Mouse (Mus musculus) neural tube, embryonic 12.5 days (tissue): ENCODE results near the gene Rasgrp4. TPM values are rescaled to one million over a fixed set of nuclear protein-coding genes. Genes with fewer than 3 reads are reported as not detected.
"Not testable (repeated sequence)": the region's sequence is repeated elsewhere in the genome, so short reads cannot be mapped to it uniquely, and the experiment has no call there.

Experiments used
- ATAC-seq: fragments of 200-750 bp; cut with Nextera tagmentation; 2 replicates; pipeline ENCODE4 v1.8.0; 2017; ENCODE audit warnings: low read depth, mild to moderate bottlenecking, moderate TSS enrichment, moderate library complexity; ENCODE audit not compliant: low FRiP score
- H3K27ac ChIP-seq: fragments of 300-500 bp; sonication (generic); 2 replicates; pipeline ENCODE4 v1.5.1; 2016
- H3K27me3 ChIP-seq: fragments of 300-500 bp; sonication (generic); replicated peaks from 2 replicates; pipeline ENCODE4 v1.6.1; 2016; ENCODE audit warnings: mild to moderate bottlenecking
- H3K36me3 ChIP-seq: fragments of 300-500 bp; sonication (generic); 2 replicates; pipeline ENCODE4 v1.6.1; 2016; ENCODE audit warnings: mild to moderate bottlenecking
- H3K4me1 ChIP-seq: fragments of 300-500 bp; sonication (generic); 2 replicates; pipeline ENCODE4 v1.6.1; 2016
- H3K4me2 ChIP-seq: fragments of 300-500 bp; sonication (generic); replicated peaks from 2 replicates; pipeline ENCODE4 v1.6.1; 2016; ENCODE audit warnings: mild to moderate bottlenecking
- H3K4me3 ChIP-seq: fragments of 300-500 bp; sonication (generic); 2 replicates; pipeline ENCODE4 v1.5.1; 2016
- H3K9ac ChIP-seq: fragments of 300-500 bp; sonication (generic); 2 replicates; pipeline ENCODE4 v1.6.1; 2016; ENCODE audit warnings: mild to moderate bottlenecking
- H3K9me3 ChIP-seq: fragments of 300-500 bp; sonication (generic); 2 replicates; pipeline ENCODE4 v1.6.1; 2016; ENCODE audit warnings: mild to moderate bottlenecking
- WGBS: fragments of 180-500 bp; shearing (Covaris S2); methylation state at CpG from one replicate; pipeline ENCODE4 v1.1.7; 2016; 5-methylcytosine and 5-hydroxymethylcytosine counted together
- polyA plus RNA-seq: library from polyadenylated mRNA; unstranded; fragments of >200 nt; fragmentation: Nextera tagmentation; extraction: Ambion mirVana; gene quantifications from 2 replicates; pipeline ENCODE4 v1.2.1, GENCODE M21; 2016

The Rasgrp4 gene
- polyA plus RNA-seq, 1 experiment from 2014 or later: 0.77 TPM

GRCm38 (mm10) chr7:29170066-29170754, 35.6 kb downstream of the Rasgrp4 start, which contains the start of the genes Ggn and Spred3:
Gene Ggn (plus strand): TSS chr7:29170210.
Gene Spred3 (minus strand): TSS chr7:29170411.
- peaks cover 47% of the 10 kb centered on the region for H3K4me1 ChIP-seq
- H3K9me3 ChIP-seq: no peaks in the 10 kb centered on the region
- peaks cover 26% of the 10 kb centered on the region for H3K36me3 ChIP-seq
- H3K9ac ChIP-seq: peak within 1 kb of the TSS; percentile 68
- H3K4me2 ChIP-seq: peak within 1 kb of the TSS; percentile 68
- H3K4me3 ChIP-seq: peak within 1 kb of the TSS; percentile 66
- H3K27ac ChIP-seq: peak within 1 kb of the TSS; percentile 47
- peak; percentile 51 for ATAC-seq
- under 1% methylated on average over 30 of the region's 30 CpGs for WGBS
- peaks cover 49% of the 10 kb centered on the region for H3K27me3 ChIP-seq

- ATAC-seq: no peak
- peaks cover 49% of the 10 kb centered on the region for H3K27me3 ChIP-seq
- H3K36me3 ChIP-seq: peaks cover 31% of the 10 kb centered on the region
- peak overlapping the region; percentile 68 for H3K4me2 ChIP-seq
- peaks cover 47% of the 10 kb centered on the region for H3K4me1 ChIP-seq
- peak overlapping the region; percentile 43 for H3K9ac ChIP-seq
- H3K9me3 ChIP-seq: no peaks in the 10 kb centered on the region
- WGBS: 2% methylated on average over 43 of the region's 43 CpGs
- H3K27ac ChIP-seq: no peak overlapping the region
- H3K4me3 ChIP-seq: peak overlapping the region; percentile 66
These were observed 36.3 kb downstream of the Rasgrp4 start for GRCm38 (mm10) chr7:29170755-29171561.

- H3K9ac ChIP-seq: peak overlapping the region; percentile 43
- H3K4me3 ChIP-seq: peak overlapping the region; percentile 20
- WGBS: 7% methylated on average over 34 of the region's 34 CpGs
- no peak for ATAC-seq
- peaks cover 49% of the 10 kb centered on the region for H3K27me3 ChIP-seq
- no peak overlapping the region for H3K27ac ChIP-seq
- H3K36me3 ChIP-seq: peaks cover 38% of the 10 kb centered on the region
- H3K9me3 ChIP-seq: no peaks in the 10 kb centered on the region
- peaks cover 47% of the 10 kb centered on the region for H3K4me1 ChIP-seq
- H3K4me2 ChIP-seq: peak overlapping the region; percentile 68
These were observed 37.0 kb downstream of the Rasgrp4 start for GRCm38 (mm10) chr7:29171562-29172097.

- Histone ChIP-seq H3K9me3 (no peaks in the 10 kb centered on the region), H3K9ac (no peak overlapping the region), H3K27me3 (peaks cover 48% of the 10 kb centered on the region), H3K27ac (no peak overlapping the region), H3K4me2 (peak overlapping the region; percentile 68), H3K4me1 (peaks cover 47% of the 10 kb centered on the region), H3K36me3 (peaks cover 43% of the 10 kb centered on the region), H3K4me3 (no peak overlapping the region)
- ATAC-seq: no peak
- WGBS: 33% methylated on average over 32 of the region's 32 CpGs
These were observed 37.9 kb downstream of the Rasgrp4 start for GRCm38 (mm10) chr7:29172390-29173016.

GRCm38 (mm10) chr7:29178106-29178505, 43.5 kb downstream of the Rasgrp4 start:
- Histone ChIP-seq H3K27ac (no peak overlapping the region), H3K4me2 (no peak overlapping the region), H3K9ac (no peak overlapping the region), H3K36me3 (peaks cover 40% of the 10 kb centered on the region), H3K4me1 (peaks cover 17% of the 10 kb centered on the region), H3K27me3 (peaks cover 20% of the 10 kb centered on the region), H3K4me3 (no peak overlapping the region), H3K9me3 (no peaks in the 10 kb centered on the region)
- ATAC-seq: no peak
- 91% methylated on average over 4 of the region's 4 CpGs for WGBS

GRCm38 (mm10) chr7:29179323-29179722, 44.7 kb downstream of the Rasgrp4 start:
- 67% methylated on average over 7 of the region's 7 CpGs for WGBS
- no peak for ATAC-seq
- H3K27me3 ChIP-seq: peaks cover 8% of the 10 kb centered on the region
- peak overlapping the region; percentile 86 for H3K4me2 ChIP-seq
- H3K9me3 ChIP-seq: no peaks in the 10 kb centered on the region
- H3K27ac ChIP-seq: no peak overlapping the region
- peak overlapping the region; percentile 64 for H3K4me3 ChIP-seq
- peaks cover 14% of the 10 kb centered on the region for H3K4me1 ChIP-seq
- peak overlapping the region; percentile 78 for H3K9ac ChIP-seq
- H3K36me3 ChIP-seq: peaks cover 28% of the 10 kb centered on the region

GRCm38 (mm10) chr7:29180077-29180853, 45.6 kb downstream of the Rasgrp4 start, which contains the start of gene Psmd8:
Gene Psmd8 (minus strand): TSS chr7:29180701.
- Histone ChIP-seq H3K4me3 (peak within 1 kb of the TSS; percentile 64), H3K9ac (peak within 1 kb of the TSS; percentile 78), H3K27ac (peak within 1 kb of the TSS; percentile 5; the same call in 1 of the 2 replicates), H3K9me3 (no peaks in the 10 kb centered on the region), H3K4me2 (peak within 1 kb of the TSS; percentile 86), H3K36me3 (peaks cover 19% of the 10 kb centered on the region), H3K4me1 (peaks cover 14% of the 10 kb centered on the region), H3K27me3 (no peaks in the 10 kb centered on the region)
- peak; percentile 93 for ATAC-seq
- WGBS: under 1% methylated on average over 62 of the region's 62 CpGs

GRCm38 (mm10) chr7:29180854-29181236, 46.2 kb downstream of the Rasgrp4 start:
- ATAC-seq: peak; percentile 49
- no peak overlapping the region for H3K27ac ChIP-seq

GRCm38 (mm10) chr7:29181323-29181722, 46.7 kb downstream of the Rasgrp4 start:
- not testable (repeated sequence) for ATAC-seq, H3K4me3 ChIP-seq, H3K9ac ChIP-seq, H3K9me3 ChIP-seq, H3K27ac ChIP-seq, H3K36me3 ChIP-seq, H3K27me3 ChIP-seq
- peaks cover 14% of the 10 kb centered on the region for H3K4me1 ChIP-seq
- H3K4me2 ChIP-seq: peak overlapping the region; percentile 86; the same call in 1 of the 2 replicates
- 90% methylated on average over 4 of the region's 4 CpGs for WGBS

More at GRCm38 (mm10) chr7:29180854-29181236, 46.2 kb downstream of the Rasgrp4 start:
- H3K27me3 ChIP-seq: no peaks in the 10 kb centered on the region
- peak overlapping the region; percentile 13 for H3K4me3 ChIP-seq
- peaks cover 13% of the 10 kb centered on the region for H3K36me3 ChIP-seq
- H3K4me2 ChIP-seq: peak overlapping the region; percentile 86
- 45% methylated on average over 5 of the region's 5 CpGs for WGBS
- no peak overlapping the region for H3K9ac ChIP-seq
- no peaks in the 10 kb centered on the region for H3K9me3 ChIP-seq
- H3K4me1 ChIP-seq: peaks cover 14% of the 10 kb centered on the region

- ATAC-seq: not testable (repeated sequence)
These were observed 59.6 kb downstream of the Rasgrp4 start for GRCm38 (mm10) chr7:29194230-29194629.

GRCm38 (mm10) chr7:29202577-29202976, 67.9 kb downstream of the Rasgrp4 start:
- no peaks in the 10 kb centered on the region for H3K9me3 ChIP-seq
- H3K4me3 ChIP-seq: no peak overlapping the region
- H3K4me2 ChIP-seq: no peak overlapping the region
- H3K9ac ChIP-seq: no peak overlapping the region
- H3K27ac ChIP-seq: no peak overlapping the region
- ATAC-seq: no peak
- no peaks in the 10 kb centered on the region for H3K4me1 ChIP-seq
- H3K36me3 ChIP-seq: no peaks in the 10 kb centered on the region
- 87% methylated on average over 6 of the region's 6 CpGs for WGBS
- H3K27me3 ChIP-seq: no peaks in the 10 kb centered on the region

More at GRCm38 (mm10) chr7:29194230-29194629, 59.6 kb downstream of the Rasgrp4 start:
- H3K36me3 ChIP-seq, H3K4me3 ChIP-seq, H3K27me3 ChIP-seq, H3K27ac ChIP-seq, H3K9me3 ChIP-seq, H3K4me1 ChIP-seq, H3K4me2 ChIP-seq, H3K9ac ChIP-seq: not testable (repeated sequence)
- 96% methylated on average over 1 of the region's 1 CpGs for WGBS
